Mouse (Mus musculus) limb, embryonic 12.5 days (tissue): ENCODE data around the gene Ccdc151. TPM values are rescaled to one million over a fixed set of nuclear protein-coding genes. Genes with fewer than 3 reads are reported as not detected.
A peak's percentile ranks its signal among the peaks of the same experiment; 100 is the strongest.

Source experiments
- ATAC-seq: fragments of 200-750 bp; cut with Nextera tagmentation; 2 replicates; pipeline ENCODE4 v1.8.0; 2017; ENCODE audit warnings: low read depth, moderate TSS enrichment; ENCODE audit not compliant: insufficient number of reproducible peaks, insufficient read depth, low FRiP score, low TSS enrichment
- H3K27ac ChIP-seq: fragments of 300-500 bp; sonication (generic); 2 replicates; pipeline ENCODE4 v1.5.1; 2016; ENCODE audit warnings: mild to moderate bottlenecking, moderate library complexity
- H3K27me3 ChIP-seq: fragments of 300-500 bp; sonication (generic); 2 replicates; pipeline ENCODE4 v1.6.1; 2016; ENCODE audit warnings: mild to moderate bottlenecking, moderate library complexity
- H3K36me3 ChIP-seq: fragments of 300-500 bp; sonication (generic); 2 replicates; pipeline ENCODE4 v1.6.1; 2016; ENCODE audit warnings: mild to moderate bottlenecking, moderate library complexity
- H3K4me1 ChIP-seq: fragments of 300-500 bp; sonication (generic); replicated peaks from 2 replicates; pipeline ENCODE4 v1.6.1; 2016
- H3K4me2 ChIP-seq: fragments of 300-500 bp; sonication (generic); 2 replicates; pipeline ENCODE4 v1.6.1; 2016; ENCODE audit warnings: mild to moderate bottlenecking, moderate library complexity
- H3K4me3 ChIP-seq: fragments of 300-500 bp; sonication (generic); replicated peaks from 2 replicates; pipeline ENCODE4 v1.5.1; 2016; ENCODE audit warnings: mild to moderate bottlenecking
- H3K9ac ChIP-seq: fragments of 300-500 bp; sonication (generic); replicated peaks from 2 replicates; pipeline ENCODE4 v1.6.1; 2016; ENCODE audit warnings: mild to moderate bottlenecking, moderate library complexity
- H3K9me3 ChIP-seq: fragments of 300-500 bp; sonication (generic); 2 replicates; pipeline ENCODE4 v1.6.1; 2016; ENCODE audit warnings: mild to moderate bottlenecking, moderate library complexity
- WGBS: fragments of 180-500 bp; shearing (Covaris S2); methylation state at CpG from one replicate; pipeline ENCODE4 v1.1.7; 2016; 5-methylcytosine and 5-hydroxymethylcytosine counted together
- polyA plus RNA-seq: library from polyadenylated mRNA; unstranded; fragments of >200 nt; fragmentation: Nextera tagmentation; extraction: Ambion mirVana; gene quantifications from 2 replicates; pipeline ENCODE4 v1.2.1, GENCODE M21; 2016

Gene Ccdc151
- polyA plus RNA-seq, 1 experiment from 2014 or later: 1.9 TPM

DNA sequence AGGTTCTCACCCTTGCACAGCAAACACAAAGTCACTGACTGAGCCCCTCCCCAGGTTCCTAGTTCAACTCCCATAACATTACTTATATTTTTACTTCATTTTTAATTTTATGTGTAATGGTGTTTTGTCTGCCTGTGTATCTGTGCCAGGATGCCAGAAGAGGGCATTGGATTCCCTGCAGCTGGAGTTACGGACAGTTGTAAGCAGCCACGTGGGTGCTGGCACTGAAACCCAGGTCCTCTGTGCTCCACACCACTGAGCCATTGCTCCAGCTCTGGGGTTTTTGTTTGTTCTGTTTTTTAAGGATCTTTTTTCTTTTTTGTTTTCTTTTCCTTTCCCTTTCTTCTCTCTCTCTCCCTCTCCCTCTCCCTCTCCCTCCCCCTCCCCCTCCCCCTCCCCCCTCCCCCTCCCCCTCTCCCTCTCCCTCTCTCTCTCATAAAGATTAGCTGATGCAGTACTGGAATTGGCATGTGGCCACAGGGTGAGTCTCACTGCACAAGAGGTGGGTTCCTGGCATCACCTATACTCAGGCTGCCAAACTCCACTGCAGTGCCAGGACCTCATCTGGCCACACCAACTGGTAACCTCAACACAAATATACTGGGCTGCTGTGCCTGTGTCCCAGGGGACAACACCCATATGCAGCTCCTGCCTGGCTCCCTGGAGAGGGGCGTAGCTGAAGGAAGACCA lies 6.1 kb downstream of the Ccdc151 start:
- H3K9ac ChIP-seq: no peak overlapping the region
- H3K4me3 ChIP-seq: no peak overlapping the region
- no peak overlapping the region for H3K4me2 ChIP-seq
- no peak for ATAC-seq
- no peaks in the 10 kb centered on the region for H3K36me3 ChIP-seq
- H3K4me1 ChIP-seq: no peaks in the 10 kb centered on the region
- WGBS: 82% methylated on average over 3 of the region's 3 CpGs
- H3K27me3 ChIP-seq: peaks cover 31% of the 10 kb centered on the region
- H3K9me3 ChIP-seq: no peaks in the 10 kb centered on the region
- H3K27ac ChIP-seq: no peak overlapping the region

GRCm38 (mm10) chr9:21992227-21992626 lies 10.2 kb downstream of the Ccdc151 start:
- Histone ChIP-seq H3K9ac (no peak overlapping the region), H3K9me3 (no peaks in the 10 kb centered on the region), H3K4me2 (no peak overlapping the region), H3K4me1 (peaks cover 21% of the 10 kb centered on the region), H3K36me3 (no peaks in the 10 kb centered on the region), H3K4me3 (no peak overlapping the region), H3K27ac (no peak overlapping the region), H3K27me3 (peaks cover 70% of the 10 kb centered on the region)
- no peak for ATAC-seq
- WGBS: 80% methylated on average over 4 of the region's 4 CpGs

DNA sequence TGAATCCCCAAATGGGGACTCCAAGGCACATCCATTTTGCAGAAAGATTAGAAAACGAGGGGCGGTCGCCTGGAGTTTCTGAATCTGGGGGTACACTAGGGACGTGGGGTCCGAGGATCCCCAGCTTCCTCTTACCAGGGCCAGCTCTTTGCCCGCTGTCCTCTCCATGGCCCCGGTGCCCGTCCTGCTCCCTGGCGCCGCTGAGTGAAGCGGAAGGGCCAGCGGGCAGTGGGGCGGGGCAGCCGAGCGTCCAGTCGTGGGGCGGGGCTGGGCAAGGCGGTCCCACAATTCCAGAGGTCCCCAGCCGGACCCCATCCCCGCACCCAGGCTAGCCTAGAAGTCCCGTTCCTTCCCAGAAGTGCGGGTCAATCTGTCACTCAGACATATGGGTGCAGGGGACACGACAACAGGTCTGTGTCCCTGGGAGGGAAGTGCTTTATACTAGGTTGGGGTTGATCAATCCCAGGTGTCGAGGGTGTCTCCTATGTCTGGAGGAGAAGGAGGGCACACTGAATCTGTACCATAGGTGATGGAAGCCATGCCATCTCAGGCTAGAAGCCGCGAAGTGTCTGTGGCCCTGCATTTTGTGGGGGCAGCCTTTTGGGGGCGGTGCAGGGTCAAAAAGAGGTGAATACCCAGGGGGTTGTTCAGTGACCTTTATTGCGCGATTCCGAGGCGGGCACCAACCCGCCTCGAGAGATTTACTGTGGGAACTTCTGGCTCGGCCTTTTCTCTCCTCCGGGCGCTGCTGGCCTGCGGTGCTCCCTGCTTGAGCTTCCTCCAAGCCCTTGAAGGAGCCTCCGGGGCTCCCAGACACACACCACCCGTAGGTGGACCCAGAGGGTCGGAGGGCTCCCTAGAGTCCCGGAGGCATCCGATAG lies 13.0 kb downstream of the Ccdc151 start, which contains the start of gene Rgl3:
Gene Rgl3 (minus strand): TSS at position 217 of the 881 bp plus-strand sequence.
- Histone ChIP-seq H3K9me3 (no peaks in the 10 kb centered on the region), H3K9ac (peak within 1 kb of the TSS; percentile 42), H3K27ac (no peak within 1 kb of the TSS), H3K4me2 (peak within 1 kb of the TSS; percentile 76), H3K27me3 (peaks cover 92% of the 10 kb centered on the region), H3K4me1 (peaks cover 21% of the 10 kb centered on the region), H3K4me3 (peak within 1 kb of the TSS; percentile 47), H3K36me3 (no peaks in the 10 kb centered on the region)
- WGBS: under 1% methylated on average over 42 of the region's 42 CpGs
- ATAC-seq: no peak

GRCm38 (mm10) chr9:21988421-21989101 lies 13.9 kb downstream of the Ccdc151 start:
- H3K27ac ChIP-seq: no peak overlapping the region
- peaks cover 21% of the 10 kb centered on the region for H3K4me1 ChIP-seq
- H3K27me3 ChIP-seq: peaks cover 95% of the 10 kb centered on the region
- H3K36me3 ChIP-seq: no peaks in the 10 kb centered on the region
- under 1% methylated on average over 32 of the region's 32 CpGs for WGBS
- ATAC-seq: no peak; the same call in 1 of the 2 replicates
- H3K9me3 ChIP-seq: no peaks in the 10 kb centered on the region
- peak overlapping the region; percentile 76 for H3K4me2 ChIP-seq
- H3K4me3 ChIP-seq: peak overlapping the region; percentile 47
- peak overlapping the region; percentile 42 for H3K9ac ChIP-seq

- ATAC-seq: no peak
- Histone ChIP-seq H3K4me2 (peak overlapping the region; percentile 76), H3K4me3 (peak overlapping the region; percentile 47), H3K27ac (no peak overlapping the region), H3K9ac (no peak overlapping the region), H3K4me1 (peaks cover 21% of the 10 kb centered on the region), H3K27me3 (peaks cover 92% of the 10 kb centered on the region), H3K36me3 (no peaks in the 10 kb centered on the region), H3K9me3 (no peaks in the 10 kb centered on the region)
- WGBS: 7% methylated on average over 36 of the region's 36 CpGs
Measured at GRCm38 (mm10) chr9:21987592-21988342, 14.7 kb downstream of the Ccdc151 start.

GRCm38 (mm10) chr9:21983911-21984310 lies 18.5 kb downstream of the Ccdc151 start:
- no peak overlapping the region for H3K27ac ChIP-seq
- H3K4me3 ChIP-seq: no peak overlapping the region
- no peaks in the 10 kb centered on the region for H3K36me3 ChIP-seq
- H3K9ac ChIP-seq: no peak overlapping the region
- no peaks in the 10 kb centered on the region for H3K9me3 ChIP-seq
- H3K27me3 ChIP-seq: peaks cover 64% of the 10 kb centered on the region
- 27% methylated on average over 3 of the region's 3 CpGs for WGBS
- no peak for ATAC-seq
- no peak overlapping the region for H3K4me2 ChIP-seq
- peaks cover 10% of the 10 kb centered on the region for H3K4me1 ChIP-seq

DNA sequence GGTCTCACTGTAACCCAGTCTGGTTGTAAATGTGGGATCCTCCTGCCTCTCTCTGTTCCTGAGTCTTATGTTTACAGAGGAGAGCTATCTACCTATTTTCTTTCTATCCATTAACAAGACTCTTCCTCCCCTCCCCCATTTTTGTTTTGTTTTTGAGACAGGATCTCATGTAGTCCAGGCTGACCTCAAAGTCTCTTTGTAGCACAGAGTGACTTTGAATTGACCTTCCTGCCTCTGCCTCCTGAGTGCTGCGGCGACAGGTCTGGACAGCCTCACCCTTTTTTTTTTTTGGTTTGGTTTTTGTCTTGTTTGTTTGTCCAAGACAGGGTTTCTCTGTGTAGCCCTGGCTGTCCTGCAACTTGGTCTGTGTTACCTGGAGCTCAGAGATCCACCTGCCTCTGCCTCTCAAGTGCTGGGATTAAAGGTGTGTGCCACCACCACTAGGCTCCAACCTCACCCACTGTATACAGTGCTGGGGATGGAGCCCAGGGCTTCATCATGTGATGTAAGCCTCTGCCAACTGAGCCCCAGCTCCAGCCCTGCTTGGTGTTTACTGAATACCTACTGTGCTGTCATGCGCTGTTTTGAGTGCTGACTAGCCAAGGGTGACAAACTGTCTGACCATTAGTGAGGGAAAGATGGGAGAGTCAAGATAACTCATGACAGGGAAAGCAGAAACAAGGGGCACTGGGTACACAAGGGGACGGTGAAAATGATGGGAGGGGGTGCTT lies 23.9 kb downstream of the Ccdc151 start:
- H3K4me3 ChIP-seq: no peak overlapping the region
- no peak overlapping the region for H3K4me2 ChIP-seq
- no peak for ATAC-seq
- H3K4me1 ChIP-seq: no peaks in the 10 kb centered on the region
- peaks cover 14% of the 10 kb centered on the region for H3K27me3 ChIP-seq
- H3K9me3 ChIP-seq: no peaks in the 10 kb centered on the region
- H3K27ac ChIP-seq: no peak overlapping the region
- H3K9ac ChIP-seq: no peak overlapping the region
- WGBS: 92% methylated on average over 4 of the region's 4 CpGs
- no peaks in the 10 kb centered on the region for H3K36me3 ChIP-seq

GRCm38 (mm10) chr9:21977972-21978371 lies 24.5 kb downstream of the Ccdc151 start:
- WGBS: 23% methylated on average over 2 of the region's 2 CpGs
- H3K9me3 ChIP-seq: no peaks in the 10 kb centered on the region
- H3K4me3 ChIP-seq: no peak overlapping the region
- no peak for ATAC-seq
- no peak overlapping the region for H3K27ac ChIP-seq
- no peaks in the 10 kb centered on the region for H3K36me3 ChIP-seq
- no peak overlapping the region for H3K4me2 ChIP-seq
- H3K27me3 ChIP-seq: peaks cover 10% of the 10 kb centered on the region; the same call in 1 of the 2 replicates
- no peaks in the 10 kb centered on the region for H3K4me1 ChIP-seq
- H3K9ac ChIP-seq: no peak overlapping the region

DNA sequence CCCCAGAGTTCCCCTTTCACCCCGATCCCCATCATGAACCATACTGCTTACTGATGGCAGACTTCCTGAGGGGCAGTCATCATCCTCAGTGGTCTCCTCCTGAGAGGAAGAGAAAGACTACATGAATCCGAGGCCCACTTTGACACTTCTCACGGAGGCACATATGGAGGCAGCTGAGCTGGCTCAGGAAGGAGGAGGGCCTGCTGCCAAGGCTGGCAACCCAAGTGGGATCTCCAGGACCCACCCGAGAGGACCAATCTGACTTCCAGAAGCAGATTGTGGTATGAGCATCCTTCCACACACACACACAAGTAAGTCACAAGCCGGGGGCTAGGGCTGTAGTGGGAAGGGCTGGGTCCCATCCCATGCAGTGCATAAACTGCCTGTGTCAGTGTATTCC lies 25.1 kb downstream of the Ccdc151 start:
- Histone ChIP-seq H3K4me1 (no peaks in the 10 kb centered on the region), H3K27me3 (peaks cover 10% of the 10 kb centered on the region; the same call in 1 of the 2 replicates), H3K9me3 (no peaks in the 10 kb centered on the region), H3K4me3 (no peak overlapping the region), H3K4me2 (no peak overlapping the region), H3K27ac (no peak overlapping the region), H3K36me3 (no peaks in the 10 kb centered on the region), H3K9ac (no peak overlapping the region)
- ATAC-seq: no peak
- 85% methylated on average over 5 of the region's 5 CpGs for WGBS

GRCm38 (mm10) chr9:21976626-21977175 lies 25.7 kb downstream of the Ccdc151 start:
- no peak overlapping the region for H3K4me2 ChIP-seq
- H3K9ac ChIP-seq: no peak overlapping the region
- no peaks in the 10 kb centered on the region for H3K9me3 ChIP-seq
- H3K36me3 ChIP-seq: no peaks in the 10 kb centered on the region
- no peak for ATAC-seq
- peaks cover 10% of the 10 kb centered on the region; the same call in 1 of the 2 replicates for H3K27me3 ChIP-seq
- no peak overlapping the region for H3K27ac ChIP-seq
- H3K4me3 ChIP-seq: no peak overlapping the region
- H3K4me1 ChIP-seq: no peaks in the 10 kb centered on the region
- WGBS: 89% methylated on average over 9 of the region's 10 CpGs
